Mouse (Mus musculus): ENCODE results near the gene Eef1akmt2. TPM values are rescaled to one million over a fixed set of nuclear protein-coding genes. Genes with fewer than 3 reads are reported as not detected.

The Eef1akmt2 gene
- polyA plus RNA-seq (2015; fragmentation: Nextera tagmentation; extraction: Ambion mirVana), result 102 and 108 TPM in 2 replicates

GRCm38 (mm10) chr7:132852173-132852844 lies at the start of gene Eef1akmt2:
Gene Eef1akmt2 (minus strand): TSS chr7:132852673.
- H3K4me2 ChIP-seq (replicated peaks), result peak within 1 kb of the TSS; percentile 61
- H3K9me3 ChIP-seq, result no peaks in the 10 kb centered on the region
- peak within 1 kb of the TSS; percentile 92 for H3K9ac ChIP-seq (replicated peaks)
- H3K36me3 ChIP-seq, result peaks cover 28% of the 10 kb centered on the region
- H3K4me3 ChIP-seq, result peak within 1 kb of the TSS; percentile 75
- H3K4me1 ChIP-seq, result peaks cover 19% of the 10 kb centered on the region
- peak within 1 kb of the TSS; percentile 98 for H3K27ac ChIP-seq (replicated peaks)
- peak; percentile 96 for ATAC-seq (replicated peaks)
- no peaks in the 10 kb centered on the region for H3K27me3 ChIP-seq
- under 1% methylated on average over 36 of the region's 37 CpGs for WGBS

DNA sequence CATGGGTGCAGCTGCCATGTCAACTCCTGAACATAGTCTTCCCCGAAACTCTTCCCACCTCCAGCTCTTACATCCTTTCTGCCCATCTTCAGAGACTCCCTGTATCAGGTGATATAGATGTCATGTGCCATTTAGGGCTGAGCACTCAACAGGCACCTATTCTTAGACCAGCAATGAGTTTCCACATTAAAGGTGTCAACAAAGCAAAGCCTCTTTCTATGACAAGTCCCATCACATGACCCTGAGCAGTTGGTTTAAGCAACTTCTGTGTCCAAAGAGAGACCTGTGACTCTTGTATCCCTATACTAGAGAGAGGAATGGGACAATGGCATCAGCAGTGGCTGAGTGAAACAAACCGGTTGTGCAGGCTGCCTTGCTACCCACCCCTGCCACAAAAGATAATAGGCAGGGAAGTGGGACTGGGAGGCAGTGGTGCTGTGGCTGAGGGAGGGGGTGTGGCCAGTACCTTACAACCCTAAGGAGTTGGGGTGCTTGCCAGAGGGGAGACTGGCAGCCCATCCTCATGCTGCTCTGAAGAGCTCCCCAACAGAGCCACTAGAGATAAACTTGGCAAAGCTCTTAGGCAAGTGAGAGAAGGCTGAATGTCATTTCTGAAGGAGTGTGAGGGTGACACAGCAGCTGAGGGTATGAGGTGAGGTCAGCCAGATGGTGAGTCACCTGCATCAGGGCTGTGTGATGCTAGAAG lies 48.5 kb upstream of the Eef1akmt2 start:
- 60% methylated on average over 2 of the region's 2 CpGs for WGBS

GRCm38 (mm10) chr7:132898234-132898633 lies 45.8 kb upstream of the Eef1akmt2 start:
- Histone ChIP-seq H3K36me3 (no peaks in the 10 kb centered on the region), H3K27me3 (no peaks in the 10 kb centered on the region), H3K4me1 (no peaks in the 10 kb centered on the region), H3K9me3 (no peaks in the 10 kb centered on the region), H3K4me3 (no peak overlapping the region), H3K4me2 (replicated peaks) (no peak overlapping the region), H3K27ac (replicated peaks) (no peak overlapping the region), H3K9ac (replicated peaks) (no peak overlapping the region)
- WGBS, result 90% methylated on average over 2 of the region's 2 CpGs
- ATAC-seq (replicated peaks), result no peak

More for the DNA sequence above, 48.5 kb upstream of the Eef1akmt2 start:
- no peak for ATAC-seq (replicated peaks)
- Histone ChIP-seq H3K27me3 (no peaks in the 10 kb centered on the region), H3K27ac (replicated peaks) (no peak overlapping the region), H3K36me3 (no peaks in the 10 kb centered on the region), H3K9ac (replicated peaks) (no peak overlapping the region), H3K4me3 (no peak overlapping the region), H3K4me1 (no peaks in the 10 kb centered on the region), H3K9me3 (no peaks in the 10 kb centered on the region), H3K4me2 (replicated peaks) (no peak overlapping the region)

DNA sequence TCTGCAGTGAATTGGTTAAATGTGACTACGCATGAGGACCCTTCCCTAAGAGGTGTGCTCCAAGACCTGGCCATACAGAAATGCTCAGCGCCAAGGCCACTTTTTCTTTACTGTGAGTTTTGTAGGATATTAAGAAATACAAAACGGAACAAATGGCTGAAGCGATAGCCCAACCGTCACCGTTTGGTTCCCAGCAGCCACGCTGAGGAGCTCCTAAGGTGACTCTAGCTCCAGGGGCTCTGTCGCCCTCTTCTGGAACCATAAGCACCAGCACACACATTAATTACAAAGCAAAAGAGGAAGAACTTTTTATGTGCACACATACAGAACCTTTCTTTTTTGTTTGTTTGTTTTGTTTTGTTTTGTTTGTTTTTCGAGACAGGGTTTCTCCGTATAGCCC lies 44.8 kb upstream of the Eef1akmt2 start:
- H3K27me3 ChIP-seq, result no peaks in the 10 kb centered on the region

DNA sequence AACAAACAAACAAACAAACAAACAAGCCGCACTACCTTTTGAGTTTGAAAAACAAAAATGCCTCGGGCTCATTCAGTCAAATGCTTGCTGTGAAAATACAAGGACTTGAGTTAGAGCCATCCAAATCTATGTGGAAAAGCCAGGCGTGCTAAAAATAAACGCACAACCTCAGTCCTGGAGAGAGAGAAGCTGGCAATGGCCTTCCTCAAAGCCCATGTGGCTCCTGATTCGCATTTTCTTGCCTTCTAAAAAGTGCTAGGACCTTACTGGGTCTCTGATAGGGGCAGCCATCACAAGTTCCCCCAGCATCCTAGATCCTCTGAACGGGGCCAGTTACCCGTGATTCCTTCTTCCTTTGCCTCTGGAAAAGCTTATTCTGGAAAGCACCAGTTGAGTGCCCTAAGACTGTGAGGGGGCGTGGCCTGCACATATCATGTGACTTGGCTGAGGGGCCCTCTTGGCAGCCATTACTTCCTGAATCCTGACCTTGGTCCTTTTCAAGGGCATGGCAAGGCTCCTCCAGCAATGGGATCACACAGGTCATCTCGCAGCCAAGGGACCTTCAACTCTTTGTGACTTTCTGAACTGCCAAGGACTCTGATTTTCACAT lies 43.8 kb upstream of the Eef1akmt2 start:
- H3K27ac ChIP-seq (replicated peaks), result no peak overlapping the region
- WGBS, result 88% methylated on average over 9 of the region's 9 CpGs
- ATAC-seq (replicated peaks), result no peak
- no peak overlapping the region for H3K9ac ChIP-seq (replicated peaks)
- no peaks in the 10 kb centered on the region for H3K4me1 ChIP-seq
- no peaks in the 10 kb centered on the region for H3K9me3 ChIP-seq
- no peak overlapping the region for H3K4me2 ChIP-seq (replicated peaks)
- no peaks in the 10 kb centered on the region for H3K36me3 ChIP-seq
- H3K4me3 ChIP-seq, result no peak overlapping the region
- H3K27me3 ChIP-seq, result no peaks in the 10 kb centered on the region

More for the DNA sequence above, 44.8 kb upstream of the Eef1akmt2 start:
- Histone ChIP-seq H3K9ac (replicated peaks) (no peak overlapping the region), H3K4me2 (replicated peaks) (no peak overlapping the region), H3K36me3 (no peaks in the 10 kb centered on the region), H3K4me1 (no peaks in the 10 kb centered on the region), H3K9me3 (no peaks in the 10 kb centered on the region), H3K4me3 (no peak overlapping the region), H3K27ac (replicated peaks) (no peak overlapping the region)
- 88% methylated on average over 10 of the region's 10 CpGs for WGBS
- no peak for ATAC-seq (replicated peaks)

GRCm38 (mm10) chr7:132894841-132895555 lies 42.5 kb upstream of the Eef1akmt2 start:
- no peaks in the 10 kb centered on the region for H3K27me3 ChIP-seq
- 59% methylated on average over 7 of the region's 7 CpGs for WGBS
- no peaks in the 10 kb centered on the region for H3K9me3 ChIP-seq
- H3K4me3 ChIP-seq, result no peak overlapping the region
- no peaks in the 10 kb centered on the region for H3K4me1 ChIP-seq
- no peaks in the 10 kb centered on the region for H3K36me3 ChIP-seq
- no peak overlapping the region for H3K4me2 ChIP-seq (replicated peaks)
- H3K27ac ChIP-seq (replicated peaks), result no peak overlapping the region
- no peak overlapping the region for H3K9ac ChIP-seq (replicated peaks)
- ATAC-seq (replicated peaks), result no peak

DNA sequence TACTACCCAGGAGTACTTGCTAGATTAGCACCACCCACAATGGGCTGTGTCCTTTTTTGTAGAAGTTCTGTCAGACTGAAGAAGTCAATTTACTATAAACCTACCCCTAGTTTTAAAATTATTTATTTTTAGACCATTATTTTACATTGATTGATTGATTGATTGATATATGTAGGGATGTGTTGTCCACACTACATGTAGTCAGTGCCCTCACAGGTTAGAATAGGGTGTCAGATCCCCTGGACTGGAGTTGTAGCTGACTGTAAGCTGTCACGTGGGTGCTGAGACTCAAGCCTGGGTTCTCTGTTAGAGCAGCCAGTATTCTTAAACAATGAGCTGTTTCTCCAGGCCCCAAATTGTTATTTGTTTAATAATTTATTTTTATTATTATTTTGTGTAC lies 40.9 kb upstream of the Eef1akmt2 start:
- no peaks in the 10 kb centered on the region for H3K36me3 ChIP-seq
- ATAC-seq (replicated peaks), result no peak
- H3K4me3 ChIP-seq, result no peak overlapping the region
- 84% methylated on average over 1 of the region's 1 CpGs for WGBS
- no peaks in the 10 kb centered on the region for H3K9me3 ChIP-seq
- no peak overlapping the region for H3K27ac ChIP-seq (replicated peaks)
- H3K4me1 ChIP-seq, result no peaks in the 10 kb centered on the region
- no peaks in the 10 kb centered on the region for H3K27me3 ChIP-seq
- H3K9ac ChIP-seq (replicated peaks), result no peak overlapping the region
- no peak overlapping the region for H3K4me2 ChIP-seq (replicated peaks)

DNA sequence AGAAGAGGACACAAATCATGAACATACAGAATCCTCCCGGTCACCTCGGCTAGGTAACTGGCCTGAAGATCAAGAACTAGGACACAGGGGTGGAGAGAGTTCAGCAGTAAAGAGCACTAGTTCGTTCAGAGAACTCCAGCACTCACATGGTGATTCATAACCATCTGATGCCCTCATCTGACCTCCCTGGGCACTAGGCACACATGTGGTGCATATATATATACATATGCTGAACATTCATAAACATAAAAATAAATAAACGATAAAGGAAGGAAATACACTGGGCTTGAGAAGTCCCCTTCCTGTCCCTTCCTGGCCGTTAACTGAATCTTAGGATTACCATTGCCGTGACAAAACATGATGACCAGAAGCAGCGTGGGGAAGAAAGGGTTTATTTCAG lies 40.3 kb upstream of the Eef1akmt2 start:
- Histone ChIP-seq H3K4me2 (replicated peaks) (no peak overlapping the region), H3K27me3 (no peaks in the 10 kb centered on the region), H3K27ac (replicated peaks) (no peak overlapping the region), H3K9ac (replicated peaks) (no peak overlapping the region), H3K4me1 (no peaks in the 10 kb centered on the region), H3K4me3 (no peak overlapping the region), H3K9me3 (no peaks in the 10 kb centered on the region), H3K36me3 (no peaks in the 10 kb centered on the region)
- no peak for ATAC-seq (replicated peaks)
- 88% methylated on average over 7 of the region's 7 CpGs for WGBS

- WGBS, result 68% methylated on average over 4 of the region's 4 CpGs
- H3K36me3 ChIP-seq, result no peaks in the 10 kb centered on the region
- H3K27ac ChIP-seq (replicated peaks), result no peak overlapping the region
- H3K9ac ChIP-seq (replicated peaks), result no peak overlapping the region
- no peaks in the 10 kb centered on the region for H3K27me3 ChIP-seq
- ATAC-seq (replicated peaks), result no peak
- H3K4me2 ChIP-seq (replicated peaks), result no peak overlapping the region
- H3K4me3 ChIP-seq, result no peak overlapping the region
- H3K9me3 ChIP-seq, result no peaks in the 10 kb centered on the region
- no peaks in the 10 kb centered on the region for H3K4me1 ChIP-seq
These were observed 39.8 kb upstream of the Eef1akmt2 start for GRCm38 (mm10) chr7:132892311-132892661.

GRCm38 (mm10) chr7:132891561-132892310 lies 39.3 kb upstream of the Eef1akmt2 start:
- H3K36me3 ChIP-seq, result no peaks in the 10 kb centered on the region

DNA sequence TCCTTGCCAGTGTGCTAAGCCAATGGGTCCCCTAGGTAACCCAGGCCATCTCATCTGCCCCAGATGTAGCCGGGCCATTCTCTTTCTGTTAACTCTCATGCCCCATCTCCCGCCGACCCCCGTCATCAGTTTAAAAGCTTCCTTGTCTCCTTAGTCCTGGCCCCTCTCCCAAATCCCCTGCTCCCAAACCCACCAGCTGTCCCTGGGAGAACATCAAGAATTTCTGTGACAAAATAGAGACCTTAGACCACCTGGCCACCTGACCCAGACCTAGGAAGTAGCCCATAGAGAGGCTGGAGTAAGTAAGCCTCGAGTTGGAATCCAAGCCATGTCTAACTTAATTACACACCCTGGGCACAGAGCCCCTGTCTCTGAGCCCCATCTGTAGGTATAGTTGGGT lies 37.7 kb upstream of the Eef1akmt2 start:
- H3K27me3 ChIP-seq, result no peaks in the 10 kb centered on the region
- H3K27ac ChIP-seq (replicated peaks), result no peak overlapping the region
- H3K9ac ChIP-seq (replicated peaks), result no peak overlapping the region
- no peaks in the 10 kb centered on the region for H3K9me3 ChIP-seq
- WGBS, result 87% methylated on average over 5 of the region's 5 CpGs
- no peaks in the 10 kb centered on the region for H3K4me1 ChIP-seq
- H3K4me3 ChIP-seq, result no peak overlapping the region
- no peak overlapping the region for H3K4me2 ChIP-seq (replicated peaks)
- ATAC-seq (replicated peaks), result no peak
- no peaks in the 10 kb centered on the region for H3K36me3 ChIP-seq

More at GRCm38 (mm10) chr7:132891561-132892310, 39.3 kb upstream of the Eef1akmt2 start:
- Histone ChIP-seq H3K4me2 (replicated peaks) (no peak overlapping the region), H3K27ac (replicated peaks) (no peak overlapping the region), H3K9ac (replicated peaks) (no peak overlapping the region), H3K9me3 (no peaks in the 10 kb centered on the region), H3K4me1 (no peaks in the 10 kb centered on the region), H3K4me3 (no peak overlapping the region), H3K27me3 (no peaks in the 10 kb centered on the region)
- ATAC-seq (replicated peaks), result no peak
- 87% methylated on average over 5 of the region's 5 CpGs for WGBS
